Mouse (Mus musculus) myocyte (in vitro differentiated cells): ENCODE measurements around the gene Col4a4. TPM values are rescaled to one million over a fixed set of nuclear protein-coding genes. Genes with fewer than 3 reads are reported as not detected.

Experiments used
- H3K27me3 ChIP-seq: one replicate; pipeline ENCODE4 v1.6.1; 2011; ENCODE audit not compliant: control insufficient read depth, insufficient read depth, insufficient read length
- H3K36me3 ChIP-seq: one replicate; pipeline ENCODE4 v1.6.1; 2011; ENCODE audit not compliant: control insufficient read depth, insufficient read depth
- H3K4me2 ChIP-seq: one replicate; pipeline ENCODE4 v1.6.1; 2011; ENCODE audit warnings: low read depth, control low read depth
- H3K4me3 ChIP-seq: one replicate; pipeline ENCODE4 v1.5.1; 2011; ENCODE audit warnings: mild to moderate bottlenecking, control low read depth, moderate library complexity
- H3K79me2 ChIP-seq: one replicate; pipeline ENCODE4 v1.6.1; 2011; ENCODE audit not compliant: control insufficient read depth, insufficient read depth
- H3ac ChIP-seq: one replicate; pipeline ENCODE4 v1.6.1; 2011; ENCODE audit not compliant: control insufficient read depth, insufficient read length
- CEBPB ChIP-seq: IDR thresholded peaks from 2 replicates; pipeline ENCODE4 v1.6.1; 2011; ENCODE audit warnings: mild to moderate bottlenecking, moderate library complexity; ENCODE audit not compliant: poor library complexity, insufficient read depth, severe bottlenecking
- E2F4 ChIP-seq: IDR thresholded peaks from one replicate; pipeline ENCODE4 v1.6.1; 2011; ENCODE audit warnings: mild to moderate bottlenecking, control low read depth, moderate library complexity; ENCODE audit not compliant: insufficient read depth
- MAX ChIP-seq: IDR thresholded peaks from one replicate; pipeline ENCODE4 v1.6.1; 2011; ENCODE audit warnings: low read depth, mild to moderate bottlenecking, control low read depth
- MYOD1 ChIP-seq, 3 experiments: IDR thresholded peaks; one replicate each; pipeline ENCODE4 v1.6.1; 2011; ENCODE audit warnings: control low read depth in 2 of 3, low read depth in 2 of 3, mild to moderate bottlenecking in 2 of 3, moderate library complexity in 1 of 3; ENCODE audit not compliant: insufficient read length in 2 of 3, control insufficient read depth in 1 of 3
- MYOG ChIP-seq, 3 experiments: IDR thresholded peaks; one replicate each; pipeline ENCODE4 v1.6.1; 2011; ENCODE audit warnings: control low read depth in 2 of 3, low read depth in 2 of 3, mild to moderate bottlenecking in 2 of 3; ENCODE audit not compliant: insufficient read length in 2 of 3, control insufficient read depth in 1 of 3, insufficient read depth in 1 of 3
- POLR2A ChIP-seq: IDR thresholded peaks from one replicate; pipeline ENCODE4 v1.6.1; 2011; ENCODE audit warnings: low read depth, mild to moderate bottlenecking, control low read depth, moderate library complexity; ENCODE audit not compliant: insufficient read length
- POLR2AphosphoS2 ChIP-seq: IDR thresholded peaks from one replicate; pipeline ENCODE4 v1.6.1; 2011; ENCODE audit warnings: low read depth, control low read depth; ENCODE audit not compliant: insufficient read length
- REST ChIP-seq: IDR thresholded peaks from one replicate; pipeline ENCODE4 v1.6.1; 2011; ENCODE audit warnings: mild to moderate bottlenecking, control low read depth, moderate library complexity; ENCODE audit not compliant: insufficient read depth, insufficient read length
- SRF ChIP-seq: IDR thresholded peaks from one replicate; pipeline ENCODE4 v1.6.1; 2011; ENCODE audit warnings: low read depth; ENCODE audit not compliant: control insufficient read depth, insufficient read length
- TCF12 ChIP-seq: IDR thresholded peaks from one replicate; pipeline ENCODE4 v1.6.1; 2011; ENCODE audit warnings: mild to moderate bottlenecking, control low read depth; ENCODE audit not compliant: poor library complexity, insufficient read depth, severe bottlenecking
- TCF3 ChIP-seq: IDR thresholded peaks from one replicate; pipeline ENCODE4 v1.6.1; 2011; ENCODE audit warnings: low read depth, control low read depth; ENCODE audit not compliant: insufficient read length
- USF1 ChIP-seq: IDR thresholded peaks from one replicate; pipeline ENCODE4 v1.6.1; 2011; ENCODE audit warnings: low read depth, mild to moderate bottlenecking, control low read depth, moderate library complexity
- polyA plus RNA-seq: library from polyadenylated mRNA; unstranded; fragments of >200 nt; fragmentation: generic; extraction: Trizol; gene quantifications from one replicate; pipeline ENCODE4 v1.2.1, GENCODE M21; 2012; ENCODE audit warnings: missing spikeins

Col4a4 gene
- polyA plus RNA-seq = 0.19 TPM

- Histone ChIP-seq H3K79me2 (no peaks in the 10 kb centered on the region), H3K27me3 (no peaks in the 10 kb centered on the region), H3ac (no peak within 1 kb of the TSS), H3K4me3 (no peak within 1 kb of the TSS), H3K4me2 (peak within 1 kb of the TSS; percentile 48), H3K36me3 (no peaks in the 10 kb centered on the region)
- TF ChIP-seq SRF (no peak), MYOD1 (IDR thresholded peaks at IDR 0.05; ENCODE audit: control insufficient read depth in 1 of 3, insufficient read length in 2 of 3, low read depth in 2 of 3) (no peak), MAX (no peak), POLR2A (no peak), USF1 (no peak), CEBPB (no peak)
Measured at GRCm38 (mm10) chr1:82586713-82587399, at the start of gene Col4a4, which contains the start of gene Col4a3. Gene Col4a4 (minus strand): TSS chr1:82586849. Gene Col4a3 (plus strand): TSS chr1:82586921.

DNA sequence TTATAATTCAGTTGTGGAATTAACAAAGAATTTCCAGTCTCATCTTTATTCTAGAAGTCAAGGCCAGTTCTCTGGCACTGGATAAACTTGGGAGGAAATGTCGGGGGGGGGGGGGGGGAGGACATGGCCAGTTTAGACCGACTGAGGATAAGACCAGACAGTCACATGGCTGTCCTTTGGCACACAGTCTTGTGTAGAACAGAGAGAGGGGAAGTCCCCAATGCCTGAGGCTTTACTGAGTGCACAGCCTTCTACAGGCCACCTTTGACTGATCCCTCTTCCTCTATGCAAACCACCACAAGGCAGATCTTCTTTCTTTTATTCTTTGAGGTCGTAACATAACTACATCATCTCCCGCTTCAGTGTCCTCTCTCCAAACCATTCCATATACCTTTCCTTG is 49.7 kb upstream of the Col4a4 start:
- Histone ChIP-seq H3K79me2 (no peaks in the 10 kb centered on the region), H3ac (no peak overlapping the region), H3K36me3 (no peaks in the 10 kb centered on the region), H3K27me3 (no peaks in the 10 kb centered on the region), H3K4me2 (no peak overlapping the region), H3K4me3 (no peak overlapping the region)
- TF ChIP-seq MAX (no peak), SRF (no peak), POLR2AphosphoS2 (no peak), E2F4 (no peak), MYOG (IDR thresholded peaks at IDR 0.05; ENCODE audit: control insufficient read depth in 1 of 3, insufficient read depth in 1 of 3, insufficient read length in 2 of 3, low read depth in 2 of 3) (no peak), TCF3 (no peak), REST (no peak), MYOD1 (IDR thresholded peaks at IDR 0.05; ENCODE audit: control insufficient read depth in 1 of 3, insufficient read length in 2 of 3, low read depth in 2 of 3) (no peak), USF1 (no peak), POLR2A (no peak), CEBPB (no peak), TCF12 (no peak)

DNA sequence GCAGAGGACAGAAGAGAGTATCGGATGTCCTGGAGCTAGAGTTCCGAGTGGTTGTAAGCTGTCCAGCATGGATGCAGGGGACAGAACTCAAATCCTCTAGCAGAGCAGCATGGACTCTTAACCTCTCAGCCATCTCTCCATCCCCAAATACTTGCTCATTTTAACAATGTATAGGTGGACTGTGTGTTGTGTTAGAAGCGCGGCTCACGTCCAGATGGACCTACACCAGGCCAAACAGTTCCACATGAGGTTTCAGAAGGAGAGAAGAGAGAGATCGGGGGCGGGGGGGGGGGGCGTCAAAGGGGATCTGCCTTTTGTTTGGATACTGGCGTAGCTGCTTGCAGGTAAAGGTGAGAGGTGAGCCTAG is 48.6 kb upstream of the Col4a4 start:
- H3K4me3 ChIP-seq = no peak overlapping the region
- H3K4me2 ChIP-seq = peak overlapping the region; percentile 84
- no peaks in the 10 kb centered on the region for H3K36me3 ChIP-seq
- TF ChIP-seq CEBPB (no peak), POLR2AphosphoS2 (no peak), E2F4 (no peak), MYOD1 (IDR thresholded peaks at IDR 0.05; ENCODE audit: control insufficient read depth in 1 of 3, insufficient read length in 2 of 3, low read depth in 2 of 3) (no peak), REST (no peak), TCF3 (no peak)
- H3ac ChIP-seq = no peak overlapping the region
- no peaks in the 10 kb centered on the region for H3K27me3 ChIP-seq
- no peaks in the 10 kb centered on the region for H3K79me2 ChIP-seq

- Histone ChIP-seq H3K4me3 (no peak overlapping the region), H3K4me2 (peak overlapping the region; percentile 84), H3ac (no peak overlapping the region), H3K36me3 (no peaks in the 10 kb centered on the region), H3K79me2 (no peaks in the 10 kb centered on the region), H3K27me3 (no peaks in the 10 kb centered on the region)
- TF ChIP-seq MYOG (IDR thresholded peaks at IDR 0.05; ENCODE audit: control insufficient read depth in 1 of 3, insufficient read depth in 1 of 3, insufficient read length in 2 of 3, low read depth in 2 of 3) (peak; percentile 77 to 95 (median 94)), POLR2AphosphoS2 (no peak), TCF3 (peak; percentile 44), TCF12 (peak; percentile 45), MYOD1 (IDR thresholded peaks at IDR 0.05; ENCODE audit: control insufficient read depth in 1 of 3, insufficient read length in 2 of 3, low read depth in 2 of 3) (peak in 2 of 3 experiments; percentile 95 to 97)
Measured at GRCm38 (mm10) chr1:82634545-82635253, 48.0 kb upstream of the Col4a4 start.
